Mouse (Mus musculus): ENCODE measurements around the gene Klhl36.

DNA sequence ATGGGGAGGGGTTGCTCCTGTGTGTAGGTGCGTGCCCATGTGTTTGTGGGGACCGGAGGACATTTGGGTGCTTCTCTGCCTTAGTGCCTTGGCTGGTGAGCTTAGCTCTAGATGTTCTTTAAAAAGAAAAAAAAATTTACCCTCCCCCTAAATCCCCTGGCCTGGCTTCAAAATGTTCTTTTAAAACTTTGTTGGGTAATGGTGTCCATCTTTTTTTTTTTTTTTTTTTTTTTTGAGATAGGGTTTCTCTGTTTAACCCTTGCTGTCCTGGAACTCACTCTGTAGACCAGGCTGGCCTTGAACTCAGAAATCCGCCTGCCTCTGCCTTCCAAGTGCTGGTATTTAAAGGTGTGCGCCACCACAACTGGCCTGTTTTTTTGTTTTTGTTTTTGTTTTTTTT, 53.2 kb downstream of the Klhl36 start:
- TF ChIP-seq CTCF (IDR thresholded peaks at IDR 0.05) (no peak), EP300 (IDR thresholded peaks at IDR 0.05) (no peak)

All from lung, postnatal 0 days (tissue).